Mouse (Mus musculus): ENCODE measurements at regions not wholly inside any gene's neighbourhood (a gene's known extent, or its start where the extent isn't known, plus 50 kb on each side); places are given as distances from the start of the nearest gene placed in this dataset.
A peak's percentile ranks its signal among the peaks of the same experiment; 100 is the strongest.

DNA sequence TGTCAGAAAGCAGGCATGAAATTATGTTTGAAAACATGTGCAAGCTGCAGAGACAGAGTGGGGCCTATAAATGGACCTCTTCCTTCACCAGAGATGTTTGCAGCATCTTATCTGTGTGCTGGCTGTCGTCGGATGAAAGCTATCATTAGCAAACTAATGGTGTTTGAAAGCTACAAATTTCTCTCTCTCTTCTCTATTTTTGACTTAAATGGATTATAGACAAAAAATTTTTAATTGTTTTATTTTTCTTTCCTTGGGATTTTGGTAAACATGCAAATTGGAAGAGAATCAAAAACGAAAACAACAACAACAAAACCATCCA, 236.9 kb upstream of the Npvf start:
- no peak for DNase-seq
- intact Hi-C loops (cut with DNase I) = no loop called here

GRCm38 (mm10) chr6:50898792-50899191, 244.6 kb upstream of the Npvf start:
- no peak for DNase-seq
- intact Hi-C loops (cut with DNase I) = no loop called here

DNA sequence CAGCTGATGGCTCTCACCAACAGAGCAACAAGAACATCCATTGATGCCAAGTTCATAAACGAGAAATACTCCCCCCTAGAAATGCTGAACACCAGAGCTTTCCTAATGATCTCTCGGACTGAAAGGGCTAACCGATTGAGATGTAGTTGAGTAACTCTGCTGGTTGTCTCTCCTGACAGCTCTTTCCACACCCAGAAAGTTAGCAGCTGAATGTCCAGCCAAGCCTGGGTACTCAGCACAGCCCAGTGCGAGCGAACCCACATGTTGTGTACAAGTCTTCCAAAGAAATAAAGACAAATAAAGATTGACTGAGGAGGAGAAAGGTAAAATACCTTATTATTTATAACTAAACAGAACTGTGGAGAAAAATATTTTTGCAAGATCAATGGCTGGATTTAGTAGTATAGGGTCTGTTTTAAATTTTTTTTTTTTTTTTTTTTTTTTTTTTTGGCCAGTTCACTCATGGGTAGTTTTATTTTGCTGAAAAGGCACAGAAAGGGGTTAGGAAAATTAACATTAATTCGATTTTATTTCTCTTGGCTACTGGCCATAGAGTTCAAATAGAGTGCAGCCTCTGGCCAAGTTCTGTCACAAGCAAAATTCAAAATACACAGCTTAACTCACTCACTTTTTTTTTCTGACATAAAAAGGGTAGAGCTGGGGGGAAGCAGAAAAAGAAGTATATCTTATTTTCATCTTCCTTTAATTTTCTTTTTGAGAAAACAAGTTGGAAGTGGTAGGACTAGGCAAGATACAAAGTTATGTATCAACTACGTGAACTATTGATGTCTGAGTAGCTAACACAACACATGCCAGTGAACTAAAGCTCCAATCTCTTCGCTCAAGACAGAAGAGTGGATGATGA, 261.2 kb upstream of the Npvf start:
- intact Hi-C loops (cut with DNase I) = no loop called here
- DNase-seq = no peak

DNA sequence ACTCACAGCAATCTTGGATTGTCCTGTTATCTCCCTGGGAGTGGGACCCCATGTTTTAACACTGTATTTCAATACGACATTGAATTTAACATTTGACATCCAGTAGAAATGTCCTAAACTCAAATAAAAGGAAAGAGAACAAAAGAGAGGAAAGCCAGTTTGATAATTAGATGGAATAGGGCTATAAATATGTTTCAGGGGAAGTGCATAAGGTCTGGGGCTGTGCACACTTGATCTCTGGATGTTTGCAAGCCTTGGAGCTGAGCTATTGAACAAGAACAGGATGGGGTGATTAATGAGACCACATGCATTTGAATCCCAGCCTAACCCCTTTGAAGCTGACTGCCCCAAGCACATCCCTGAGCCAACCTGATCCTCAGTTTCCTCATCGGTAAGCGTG, 264.0 kb upstream of the Npvf start:
- intact Hi-C loops (cut with DNase I) = no loop called here
- DNase-seq = no peak

- intact Hi-C loops (cut with DNase I) = no loop called here
- no peak for DNase-seq
These were observed 268.0 kb upstream of the Npvf start for GRCm38 (mm10) chr6:50922235-50922634.

DNA sequence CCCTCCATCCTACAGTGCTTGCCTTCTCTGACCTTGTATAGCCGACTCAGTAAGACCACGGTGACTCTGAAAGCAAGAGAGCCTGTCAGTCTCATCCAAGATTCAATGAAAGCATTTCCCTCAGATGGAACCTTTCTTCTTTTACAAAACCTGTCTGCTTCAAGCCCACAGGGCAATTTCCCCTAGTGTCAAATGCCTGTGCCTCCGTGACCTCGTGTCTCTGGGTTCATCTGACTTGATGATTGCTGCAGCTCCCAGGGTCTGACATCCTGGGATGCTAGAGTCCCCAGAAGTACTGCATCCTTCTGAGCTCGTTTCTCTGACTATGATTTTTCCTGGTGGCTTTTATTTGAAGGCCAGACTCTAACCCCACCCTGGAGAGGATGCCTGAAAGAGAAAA, 270.3 kb upstream of the Npvf start:
- no peak for DNase-seq
- intact Hi-C loops (cut with DNase I) = no loop called here

DNA sequence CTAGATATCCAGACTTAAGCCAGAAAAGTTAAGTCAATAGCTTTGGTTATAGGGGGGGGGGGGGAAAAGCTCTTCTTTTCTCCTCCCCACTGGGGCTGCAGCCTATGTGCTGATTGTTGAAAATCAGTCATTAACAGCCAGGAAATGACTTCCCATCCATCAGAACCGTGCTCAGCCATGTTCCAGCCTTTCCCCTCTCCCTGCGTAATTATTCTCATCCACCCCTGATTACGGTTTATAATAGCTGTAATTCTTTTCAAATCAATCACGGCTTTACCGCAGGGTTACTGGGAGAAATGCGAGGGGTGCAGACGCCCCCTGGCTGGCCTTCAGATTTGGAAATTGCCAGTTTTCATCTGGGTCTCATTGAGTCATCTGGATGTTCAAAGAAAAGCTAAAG, 270.8 kb upstream of the Npvf start:
- no peak for DNase-seq
- intact Hi-C loops (cut with DNase I) = no loop called here

DNA sequence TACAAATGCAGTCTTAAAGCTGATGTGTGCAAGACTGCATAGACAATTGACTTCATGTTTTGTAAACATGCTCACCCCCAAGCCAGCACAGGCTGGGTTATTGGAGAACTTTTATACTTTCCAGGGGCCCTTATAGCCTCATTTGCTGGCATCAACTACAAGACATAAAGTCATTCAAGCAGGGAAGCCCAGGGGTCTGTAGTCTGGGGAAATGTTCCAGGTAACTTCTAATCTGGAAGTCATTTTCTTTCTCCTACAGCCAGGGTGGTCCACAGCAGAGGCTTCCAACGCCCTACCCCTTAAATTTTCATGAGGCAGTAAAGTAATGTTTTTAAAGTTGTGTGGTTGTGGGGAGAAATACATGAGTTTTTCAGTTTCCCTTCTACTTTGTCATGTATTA, 272.1 kb upstream of the Npvf start:
- intact Hi-C loops (cut with DNase I) = no loop called here
- DNase-seq = no peak

- intact Hi-C loops (cut with DNase I) = no loop called here
- no peak for DNase-seq
These were observed 275.3 kb upstream of the Npvf start for GRCm38 (mm10) chr6:50929503-50929902.

- intact Hi-C loops (cut with DNase I) = no loop called here
- no peak for DNase-seq
These were observed 279.3 kb upstream of the Npvf start for GRCm38 (mm10) chr6:50933510-50933909.

GRCm38 (mm10) chr6:50934245-50934644, 280.0 kb upstream of the Npvf start:
- intact Hi-C loops (cut with DNase I) = no loop called here

DNA sequence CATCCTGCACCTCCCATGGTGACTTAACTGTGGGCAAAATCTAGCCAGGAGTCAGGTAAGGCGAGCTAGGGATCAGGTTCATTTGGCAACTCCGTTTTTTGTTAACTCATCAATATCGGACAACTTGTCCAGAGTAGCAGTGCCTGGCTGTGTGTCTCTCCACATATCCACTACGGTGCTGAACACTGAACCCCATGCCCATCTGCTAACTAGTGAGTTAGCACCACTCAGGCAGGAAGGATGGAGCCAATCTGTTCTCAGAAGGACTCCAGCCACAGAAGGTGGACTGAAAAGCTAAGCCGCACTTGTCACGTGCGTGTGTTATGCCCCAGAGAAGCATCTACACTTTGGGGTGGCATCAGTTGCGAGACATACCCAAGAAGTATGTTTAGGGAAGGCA, 282.1 kb upstream of the Npvf start:
- intact Hi-C loops (cut with DNase I) = loop anchor here (5.0 kb wide), 1 partner anchor 96 kb away; no protein-coding TSS in a partner anchor
- no peak for DNase-seq

More at GRCm38 (mm10) chr6:50934245-50934644, 280.0 kb upstream of the Npvf start:
- no peak for DNase-seq

DNA sequence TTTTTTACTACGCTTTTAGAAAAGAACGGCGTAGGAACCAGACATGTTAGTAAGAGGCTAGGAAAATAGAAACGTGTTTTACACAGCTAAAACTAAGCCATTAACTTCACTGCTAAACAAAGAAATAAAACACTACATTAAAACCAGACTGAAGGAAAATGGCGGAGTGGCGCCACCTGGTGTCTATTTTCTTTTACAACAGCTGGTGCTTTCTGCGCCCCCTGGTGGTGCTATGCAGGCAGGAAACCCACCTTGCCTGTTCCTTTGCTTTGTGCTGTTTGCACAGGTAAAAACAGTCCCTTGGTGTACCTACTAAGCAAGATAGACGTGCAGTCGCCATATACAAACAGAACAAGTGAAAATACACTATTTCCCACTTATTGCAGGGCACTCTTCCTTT, 282.9 kb upstream of the Npvf start:
- peak; percentile 77 to 86 for DNase-seq
- intact Hi-C loops (cut with DNase I) = loop anchor here (1.0 to 5.0 kb wide), 2 partner anchors 95 to 129 kb away; no protein-coding TSS in a partner anchor

GRCm38 (mm10) chr6:50938879-50939278, 284.6 kb upstream of the Npvf start:
- intact Hi-C loops (cut with DNase I) = loop anchor here (1.0 to 5.0 kb wide), 2 partner anchors 93 to 260 kb away; no protein-coding TSS in a partner anchor

DNA sequence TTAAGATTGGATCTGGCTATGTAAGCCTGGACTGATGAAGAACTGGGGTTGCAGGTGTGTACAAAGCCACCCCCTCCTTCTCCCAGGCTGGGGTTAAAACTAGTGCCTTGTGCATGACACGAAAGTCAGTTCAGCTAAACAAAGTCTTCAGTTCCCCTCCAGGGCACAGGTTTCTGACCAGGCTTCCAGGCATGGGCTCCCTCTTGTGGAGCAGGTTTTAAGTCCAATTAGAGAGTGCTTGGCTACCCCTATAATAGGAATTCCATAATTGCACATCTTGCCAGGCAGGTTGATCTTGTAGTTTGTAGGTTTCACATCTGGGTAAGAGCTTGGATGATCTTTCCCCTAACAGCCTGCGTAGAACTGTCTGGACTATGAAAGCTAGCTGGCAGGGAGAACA, 285.2 kb upstream of the Npvf start:
- peak; percentile 11 to 28 for DNase-seq
- intact Hi-C loops (cut with DNase I) = loop anchor here (5.0 kb wide), 1 partner anchor 93 kb away; no protein-coding TSS in a partner anchor

More at GRCm38 (mm10) chr6:50938879-50939278, 284.6 kb upstream of the Npvf start:
- peak; percentile 40 to 61 for DNase-seq

DNA sequence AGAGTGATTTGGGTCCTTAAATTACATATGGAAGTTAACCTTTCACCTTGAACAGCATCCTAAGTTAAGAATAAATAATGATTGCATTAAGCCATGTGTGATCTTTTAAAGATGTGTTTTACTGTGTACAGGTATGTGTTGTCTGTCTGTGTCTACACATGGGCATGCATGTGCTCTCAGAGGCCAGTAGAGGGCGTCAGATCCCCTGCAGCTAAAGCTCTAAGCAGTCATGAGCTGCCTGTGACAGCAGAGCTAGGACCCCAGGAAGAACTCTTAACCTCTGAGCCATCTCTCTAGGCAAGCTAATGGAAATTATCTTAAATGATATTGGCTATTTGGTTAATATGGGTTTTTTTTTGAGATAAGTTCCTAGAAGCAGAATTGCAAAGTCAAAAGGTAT, 285.9 kb upstream of the Npvf start:
- DNase-seq = peak in 1 of 2 experiments; percentile 19
- intact Hi-C loops (cut with DNase I) = loop anchor here (1.0 to 10.0 kb wide), 3 partner anchors 37 to 228 kb away; no protein-coding TSS in a partner anchor

- peak; percentile 38 to 42 for DNase-seq
These were observed 286.6 kb upstream of the Npvf start for GRCm38 (mm10) chr6:50940641-50941398.

GRCm38 (mm10) chr6:50942696-50943095, 288.5 kb upstream of the Npvf start:
- intact Hi-C loops (cut with DNase I) = loop anchor here (5.0 to 10.0 kb wide), 2 partner anchors 35 to 142 kb away; no protein-coding TSS in a partner anchor
- no peak for DNase-seq

More at GRCm38 (mm10) chr6:50940641-50941398, 286.6 kb upstream of the Npvf start:
- intact Hi-C loops (cut with DNase I) = loop anchor here (1.0 to 10.0 kb wide), 3 partner anchors 36 to 227 kb away; no protein-coding TSS in a partner anchor

DNA sequence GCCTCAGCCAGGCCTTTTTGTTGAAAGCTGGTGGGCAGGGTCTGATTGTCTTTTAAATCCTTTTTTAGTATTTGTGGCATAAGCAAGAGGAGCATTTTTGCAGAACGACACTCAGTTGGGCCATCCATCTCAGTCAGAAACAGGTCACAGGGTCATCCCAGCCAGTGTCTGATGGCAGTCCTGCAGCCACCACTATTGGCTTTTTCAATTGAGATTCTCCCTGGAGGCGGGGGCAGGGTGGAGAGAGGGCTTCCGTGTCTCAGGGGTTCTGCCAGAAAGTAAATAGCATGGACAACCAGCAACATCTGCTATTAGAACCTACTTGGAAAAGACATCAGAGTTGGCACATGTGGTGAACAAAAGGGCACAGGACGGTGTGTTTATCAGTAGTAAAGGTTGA, 293.8 kb upstream of the Npvf start:
- no peak for DNase-seq
- intact Hi-C loops (cut with DNase I) = loop anchor here (10.0 kb wide), 1 partner anchor 137 kb away; no protein-coding TSS in a partner anchor

- intact Hi-C loops (cut with DNase I) = loop anchor here (10.0 kb wide), 1 partner anchor 135 kb away; no protein-coding TSS in a partner anchor
- no peak for DNase-seq
These were observed 295.1 kb upstream of the Npvf start for GRCm38 (mm10) chr6:50949361-50949760.

Measured in heart, postnatal 14 days (tissue).